Comparison of ENCODE assay signal across 16 mouse cellular contexts in the genomic region with DNA sequence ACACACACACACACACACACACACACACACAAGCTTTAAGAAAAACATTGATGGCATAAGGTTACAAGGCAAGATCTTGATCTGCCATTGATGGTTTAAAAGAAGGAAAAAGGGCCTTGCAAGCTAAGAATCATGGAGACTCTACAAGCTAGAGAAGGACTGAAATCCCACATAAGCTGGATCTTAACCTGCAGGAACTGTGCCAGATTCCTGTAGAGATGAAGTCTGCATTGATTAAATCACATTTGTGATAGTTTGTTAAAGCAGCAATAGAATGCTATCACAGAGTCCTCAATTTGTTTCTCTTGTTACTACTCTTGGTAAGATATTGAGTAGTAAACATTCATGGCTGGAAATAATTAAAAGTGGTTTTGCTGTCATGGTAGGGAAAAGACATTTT.
"Had no signal": no experiment of that assay in that cellular context is flagged by ENCODE, and none has a peak within 500 bp of the region (broad histone marks: within the 10 kb centered on the region; RNA-seq: fewer than 3 reads in every experiment).

No protein-coding gene starts in this region.

- DNase-seq: heart, postnatal 10 days; heart, postnatal 14 days; heart, postnatal 36 days; heart, postnatal 4 days; kidney, adult 11 months; kidney, adult 18-20 months; kidney, adult 2 months; kidney, adult 8-10 months; kidney, adult 9 months; kidney, postnatal 10 days; kidney, postnatal 14 days; kidney, postnatal 25 days; kidney, postnatal 36 days; kidney, postnatal 4 days; layer of hippocampus, adult 9-11 months; layer of hippocampus, postnatal 36 days had no signal
